Mouse (Mus musculus) retina, postnatal 1 day (tissue): ENCODE measurements at regions not wholly inside any gene's neighbourhood (a gene's known extent, or its start where the extent isn't known, plus 50 kb on each side); places are given as distances from the start of the nearest gene placed in this dataset.

Source experiments
- DNase-seq: peaks from one replicate; pipeline ENCODE4 v3.0.0-alpha.2; 2012

- DNase-seq = no peak
These were observed 408.4 kb upstream of the Gm6657 start for GRCm38 (mm10) chr12:77785647-77786046.

- DNase-seq = no peak
These were observed 407.4 kb upstream of the Gm6657 start for GRCm38 (mm10) chr12:77786678-77787077.

DNA sequence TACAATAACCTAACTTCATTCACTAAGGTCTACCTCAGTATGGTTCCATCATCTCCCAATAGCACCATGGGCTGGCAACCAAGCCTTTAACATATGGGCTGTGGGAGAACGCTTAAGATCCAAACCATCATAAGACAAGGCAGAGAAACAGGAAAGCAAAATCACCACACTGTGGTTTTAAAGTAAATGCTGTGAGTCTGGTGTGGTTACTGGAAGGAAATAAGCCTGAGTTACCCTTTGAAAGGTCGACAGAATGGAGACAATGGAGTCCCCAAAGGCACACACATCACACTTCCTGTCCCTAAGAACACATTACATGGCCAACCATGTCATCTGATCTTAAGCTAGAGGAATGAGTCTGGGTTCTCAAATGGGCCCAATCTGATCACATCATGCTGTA, 405.8 kb upstream of the Gm6657 start:
- no peak for DNase-seq

GRCm38 (mm10) chr12:77789427-77789826, 404.6 kb upstream of the Gm6657 start:
- peak; percentile 75 for DNase-seq

DNA sequence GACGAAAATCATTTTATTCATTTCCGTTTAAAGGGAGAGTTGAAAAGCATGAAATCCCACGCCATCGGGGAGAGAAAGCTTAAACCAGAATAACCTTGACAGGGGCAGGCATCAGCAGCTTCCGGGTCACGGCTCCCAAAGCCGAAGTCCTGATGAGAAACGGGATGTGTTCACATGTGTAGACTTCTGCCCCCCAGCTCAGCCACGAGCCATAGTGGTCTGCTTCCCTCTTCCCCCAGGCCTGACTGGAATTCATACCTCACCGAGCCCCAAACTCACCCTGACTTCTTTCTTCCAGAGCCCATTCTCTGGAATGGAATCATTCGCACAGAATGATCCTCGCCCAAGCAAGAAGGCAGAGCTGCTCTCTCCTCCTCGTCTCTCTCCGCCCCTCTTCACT, 404.2 kb upstream of the Gm6657 start:
- DNase-seq = no peak

DNA sequence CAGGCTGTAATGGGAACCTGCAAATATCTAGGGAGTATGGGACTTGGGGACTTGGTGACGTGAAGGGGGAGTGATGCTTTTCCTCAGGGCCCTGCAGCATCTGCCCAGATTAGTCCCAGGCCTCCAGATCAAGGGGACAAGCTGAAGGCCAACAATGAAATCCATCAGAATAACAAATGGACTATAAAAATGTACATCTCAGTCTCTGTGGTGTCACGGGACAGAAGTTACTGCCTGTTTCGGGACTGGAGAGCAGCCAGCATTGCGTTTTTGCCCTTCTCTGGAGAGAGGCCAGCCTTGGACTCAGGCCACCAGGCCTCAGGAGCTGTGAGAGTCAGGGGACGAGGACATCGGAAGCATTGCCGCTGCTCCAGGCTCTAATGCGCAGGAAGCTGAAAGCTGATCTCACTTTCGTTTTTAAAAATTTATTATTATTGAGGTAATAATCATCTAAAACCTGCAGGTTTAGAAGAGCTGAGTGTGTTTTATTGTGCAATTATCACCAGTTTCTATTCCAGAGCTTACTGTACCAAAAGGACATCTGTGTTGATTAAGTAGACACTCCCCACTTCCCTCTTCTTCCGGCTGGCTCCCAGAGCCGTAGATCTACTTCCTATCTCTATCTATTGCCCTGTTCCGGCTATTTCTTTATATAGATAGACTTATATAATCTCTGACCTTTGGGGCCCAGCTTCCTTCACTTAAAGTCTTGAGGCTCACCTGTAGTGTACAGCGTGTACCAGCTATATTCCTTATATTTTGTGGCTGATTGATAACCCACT, 403.0 kb upstream of the Gm6657 start:
- no peak for DNase-seq

DNA sequence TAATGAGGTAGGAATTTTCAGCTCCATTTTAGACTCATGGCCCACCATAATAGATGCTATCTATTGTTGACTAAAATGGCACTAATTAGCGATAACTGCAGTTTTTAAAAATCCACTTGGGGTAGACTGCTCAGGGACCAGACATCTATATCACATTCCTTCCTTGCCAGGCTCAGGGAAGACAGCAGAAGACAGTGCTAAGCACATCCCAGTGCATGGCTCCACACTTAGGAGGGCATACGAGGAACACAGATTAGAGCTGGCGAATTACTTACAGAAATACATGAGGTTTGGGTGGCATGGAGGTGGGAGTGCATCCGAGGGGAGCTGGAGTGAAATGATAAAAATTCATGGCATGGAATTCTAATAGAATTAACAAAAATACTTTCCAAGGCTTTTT, 395.5 kb upstream of the Gm6657 start:
- no peak for DNase-seq

DNA sequence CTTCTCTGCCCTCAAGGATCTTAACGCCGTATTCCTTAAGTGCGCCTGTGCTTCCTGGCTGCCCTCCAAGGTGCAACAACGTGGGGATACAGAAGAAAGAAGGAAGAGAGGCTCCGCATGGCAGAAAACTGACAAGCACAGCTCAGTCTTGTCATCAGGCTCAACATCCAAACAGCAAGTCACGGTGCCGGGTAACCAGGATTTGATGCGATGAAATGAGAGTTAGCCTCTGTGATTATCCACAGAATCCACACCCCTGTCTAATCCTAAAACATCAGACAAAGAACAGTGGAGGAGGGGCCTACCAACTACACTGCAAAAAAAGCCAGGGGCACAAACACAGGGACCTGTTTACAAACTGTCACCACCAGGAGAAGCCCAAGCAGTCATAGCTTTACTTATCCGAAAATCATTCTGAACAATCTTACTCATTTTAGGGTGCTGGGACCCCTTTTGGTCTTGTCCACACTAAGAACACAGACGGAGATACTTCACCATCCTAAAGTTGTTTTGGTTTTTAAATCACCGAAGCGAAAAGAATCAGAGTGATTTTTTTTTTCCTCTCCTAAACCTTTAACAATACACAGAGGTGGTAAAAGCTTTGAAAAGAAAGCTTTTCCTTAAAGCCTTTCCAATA, 394.8 kb upstream of the Gm6657 start:
- DNase-seq = no peak

GRCm38 (mm10) chr12:77807674-77808073, 386.4 kb upstream of the Gm6657 start:
- DNase-seq = no peak

DNA sequence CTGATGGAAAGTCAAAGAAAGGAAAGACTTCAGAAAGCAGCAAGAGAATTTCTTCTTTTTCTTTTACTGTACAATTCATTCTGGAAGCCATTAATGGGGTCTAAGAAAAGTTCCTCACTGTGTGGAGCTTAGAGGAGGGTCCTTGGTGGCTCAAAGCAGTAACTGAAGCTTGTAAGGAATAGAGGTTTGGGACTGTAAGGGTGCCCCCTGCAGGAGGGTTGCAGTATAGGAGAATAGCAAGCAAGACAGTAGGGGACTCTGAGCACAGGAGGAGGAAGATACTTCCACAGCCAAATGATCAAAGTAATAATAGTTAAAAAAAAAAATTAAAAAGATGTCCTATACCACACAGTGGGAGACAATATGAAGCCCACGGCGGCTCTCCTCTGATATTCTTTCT, 382.8 kb upstream of the Gm6657 start:
- DNase-seq = peak; percentile 59

DNA sequence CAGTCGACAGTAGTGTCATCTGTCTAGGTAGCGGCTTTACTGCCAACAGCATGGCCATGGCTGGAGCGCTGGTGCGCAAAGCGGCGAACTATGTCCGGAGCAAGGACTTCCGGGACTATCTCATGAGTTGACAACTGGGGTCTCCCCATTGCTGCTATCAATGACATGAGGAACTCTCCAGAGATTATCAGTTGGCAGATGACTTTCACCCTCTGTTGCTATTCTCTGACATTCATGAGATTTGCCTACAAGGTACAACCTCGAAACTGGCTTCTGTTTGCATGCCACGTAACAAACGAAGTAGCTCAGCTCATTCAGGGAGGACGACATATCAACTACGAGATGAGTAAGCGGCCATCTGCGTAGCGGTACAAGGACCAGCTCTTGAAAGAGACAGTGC, 374.6 kb upstream of the Gm6657 start:
- DNase-seq = no peak

DNA sequence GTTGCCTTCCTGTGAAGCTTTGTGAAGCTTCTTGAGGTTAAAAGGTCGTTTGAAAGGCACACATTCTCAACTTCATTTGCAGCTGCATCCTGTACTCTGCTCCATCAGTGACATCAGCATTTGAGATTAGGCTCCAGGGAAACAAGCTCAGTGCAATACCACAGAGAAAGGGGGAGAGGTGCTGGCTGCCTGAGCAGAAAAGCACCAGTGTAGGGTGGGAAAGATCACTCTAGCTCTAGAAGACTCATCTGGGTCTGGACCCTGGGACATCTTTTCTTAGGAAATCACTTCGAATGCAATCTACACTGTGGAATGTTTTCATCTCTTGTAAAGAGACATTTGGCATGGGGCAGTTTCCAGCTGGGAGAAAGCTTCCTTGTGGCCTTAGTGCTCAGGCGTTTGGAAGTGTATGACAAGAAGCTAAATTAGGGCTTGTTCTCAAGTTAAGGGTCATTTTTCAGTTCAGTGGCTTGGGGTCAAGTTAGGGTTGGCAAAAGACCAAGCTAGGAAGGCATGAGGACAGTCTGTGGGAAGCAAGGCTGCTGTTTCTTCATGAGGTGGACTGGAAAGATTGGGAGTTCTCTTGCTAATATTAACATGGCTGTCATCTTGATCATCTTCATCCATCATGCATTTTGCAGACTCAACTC, 370.5 kb upstream of the Gm6657 start:
- DNase-seq = no peak

DNA sequence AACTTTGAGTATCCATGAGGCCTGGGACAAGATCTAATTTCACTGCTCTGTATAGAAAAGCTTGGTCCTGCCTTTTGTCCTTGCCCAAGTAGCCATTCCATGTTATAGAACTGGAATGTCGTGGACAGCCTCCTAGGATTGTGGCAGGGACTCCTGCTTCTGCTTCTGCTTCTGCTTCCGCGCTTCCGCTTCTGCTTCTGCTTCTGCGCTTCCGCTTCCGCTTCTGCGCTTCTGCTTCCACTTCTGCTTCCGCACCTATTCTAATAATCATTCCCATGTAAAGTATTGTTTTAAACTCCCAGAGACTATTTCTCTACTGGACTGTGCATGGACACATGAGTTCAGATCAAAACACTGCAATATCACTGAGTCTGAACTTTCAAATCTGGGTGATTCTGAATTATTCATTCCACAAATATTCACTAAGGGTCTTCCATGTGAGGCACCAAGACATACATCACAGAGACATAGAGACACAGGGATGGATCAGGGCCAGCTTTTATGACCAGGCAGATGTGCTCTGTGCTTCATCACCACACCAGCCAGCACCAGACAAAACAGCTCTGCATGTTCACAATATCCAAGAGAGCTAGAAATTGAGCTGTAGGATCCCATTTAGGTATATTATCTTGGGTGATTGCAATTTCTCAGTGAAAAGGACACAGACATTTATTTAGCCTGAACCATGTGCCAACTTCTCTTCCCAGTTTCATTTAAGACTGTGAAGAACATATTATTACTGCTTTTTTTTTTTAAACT, 360.5 kb upstream of the Gm6657 start:
- no peak for DNase-seq

DNA sequence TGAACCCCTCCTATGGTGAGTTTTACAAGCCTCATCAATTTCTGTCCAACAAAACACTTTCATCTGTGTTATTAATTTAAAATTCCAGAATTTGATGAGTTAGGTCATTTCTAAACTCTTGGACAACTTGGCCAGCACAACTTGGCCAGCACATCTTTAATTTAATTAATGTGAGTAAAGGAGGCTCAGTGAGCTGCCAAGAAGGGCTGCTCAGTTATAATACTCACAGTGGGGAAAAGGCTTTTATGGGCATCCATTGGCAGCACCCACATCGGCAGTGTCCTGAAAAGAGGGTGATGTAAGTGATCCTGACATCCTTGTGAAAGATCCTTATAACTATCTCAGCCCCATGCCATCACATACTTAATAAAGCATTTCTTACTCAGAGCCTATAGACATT, 359.2 kb upstream of the Gm6657 start:
- no peak for DNase-seq

DNA sequence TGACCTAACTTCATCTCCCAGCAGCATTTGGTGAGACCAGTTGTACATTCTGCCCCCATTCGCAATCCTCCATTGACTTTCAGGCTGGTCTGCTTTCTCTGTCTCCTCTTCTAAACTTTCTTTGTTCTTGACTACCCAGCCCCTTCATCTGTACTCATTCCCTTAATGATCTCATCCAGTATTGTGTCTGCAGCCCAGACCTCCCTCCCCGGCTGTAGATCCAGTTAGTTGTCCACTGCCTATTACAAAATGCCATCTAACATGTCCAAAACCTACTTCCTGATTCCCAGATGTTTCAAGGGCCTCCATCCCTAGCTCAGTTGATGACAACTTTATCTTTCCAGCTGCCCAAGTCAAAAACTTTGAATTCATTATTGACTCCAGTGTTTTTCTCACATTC, 357.8 kb upstream of the Gm6657 start:
- no peak for DNase-seq

GRCm38 (mm10) chr12:77841844-77842415, 352.1 kb upstream of the Gm6657 start:
- peak; percentile 40 for DNase-seq

DNA sequence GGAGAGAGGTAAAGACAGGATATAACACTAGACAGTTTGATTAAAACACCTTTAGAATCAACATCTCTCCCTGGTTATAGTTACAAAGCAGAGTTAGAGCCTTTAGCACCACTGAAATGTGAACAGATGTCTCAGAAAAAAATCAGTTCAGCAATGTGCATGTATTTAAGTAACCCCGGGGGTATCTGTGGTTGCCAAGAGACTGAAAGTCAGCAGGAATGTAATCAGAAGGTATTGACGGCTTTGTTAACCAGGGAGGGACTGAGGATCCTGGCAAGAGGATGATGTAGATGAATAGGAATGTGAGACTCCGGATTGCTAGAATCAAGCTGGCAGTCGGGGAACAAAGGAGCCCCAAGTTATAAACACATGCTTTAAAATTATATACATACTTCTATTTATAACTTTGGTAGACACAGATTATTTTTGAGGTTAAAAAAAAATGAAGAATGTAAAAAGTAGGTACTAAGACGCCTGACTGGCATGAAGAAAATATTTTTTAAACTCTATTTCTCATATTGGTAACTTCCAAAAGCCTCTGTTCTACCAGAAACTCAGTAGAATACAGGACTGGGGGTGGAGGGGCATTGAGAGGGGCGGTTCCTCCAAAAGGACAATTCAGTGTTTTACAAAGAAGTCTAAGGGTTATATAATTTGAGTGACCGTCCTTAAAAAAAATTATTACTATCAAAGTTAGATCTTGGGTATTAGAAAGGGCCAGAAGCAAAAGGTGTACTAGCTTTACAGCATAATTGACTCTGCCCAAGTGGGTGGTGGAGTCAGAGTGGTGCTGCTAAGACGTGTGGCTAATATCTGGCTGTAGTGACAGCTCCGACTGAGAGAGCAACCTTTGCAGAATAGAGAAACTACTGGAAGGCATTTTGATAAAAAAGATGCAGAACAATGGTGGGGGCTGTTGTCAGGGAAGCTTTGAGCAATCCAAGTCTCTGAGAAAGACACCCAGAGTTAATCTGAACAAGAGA, 341.2 kb upstream of the Gm6657 start:
- DNase-seq = peak; percentile 59

DNA sequence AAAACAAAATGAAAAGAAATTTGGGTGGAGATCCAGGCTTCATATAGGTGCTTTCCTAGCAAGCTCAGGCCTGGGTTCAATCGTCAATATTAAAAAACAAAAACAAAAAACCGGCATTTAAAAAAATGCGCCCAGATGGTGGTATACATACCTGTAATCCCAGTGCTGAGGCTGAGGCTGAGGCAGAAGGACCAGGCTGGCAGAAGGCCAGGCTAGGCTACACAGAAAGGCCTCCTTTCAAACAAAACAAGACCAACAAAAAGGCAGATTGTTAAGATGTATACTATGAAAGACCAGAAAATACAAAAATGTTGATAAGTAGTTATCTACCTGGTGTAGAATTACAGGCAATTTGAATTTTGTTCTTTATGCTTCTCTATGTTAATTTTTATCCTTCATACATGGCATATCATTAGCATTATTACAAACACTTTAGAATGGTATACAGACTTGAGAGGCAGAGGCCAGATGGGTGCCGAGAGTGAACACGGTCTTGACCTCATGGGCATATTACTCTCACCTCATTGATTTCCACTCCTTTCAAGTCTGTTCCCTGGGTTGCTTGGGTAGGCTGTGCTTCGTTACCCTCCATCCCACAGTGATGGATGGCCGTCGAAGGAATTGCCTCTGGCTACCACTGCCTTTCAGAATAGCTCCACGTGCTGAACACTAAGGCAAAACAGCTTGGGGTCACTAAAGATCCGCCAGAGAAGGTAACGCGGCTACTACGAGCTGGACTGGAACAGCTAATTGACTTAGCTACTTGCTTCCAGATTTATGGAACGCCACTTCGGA, 339.6 kb upstream of the Gm6657 start:
- peak; percentile 48 for DNase-seq

- peak; percentile 68 for DNase-seq
These were observed 338.2 kb upstream of the Gm6657 start for GRCm38 (mm10) chr12:77855796-77856195.

DNA sequence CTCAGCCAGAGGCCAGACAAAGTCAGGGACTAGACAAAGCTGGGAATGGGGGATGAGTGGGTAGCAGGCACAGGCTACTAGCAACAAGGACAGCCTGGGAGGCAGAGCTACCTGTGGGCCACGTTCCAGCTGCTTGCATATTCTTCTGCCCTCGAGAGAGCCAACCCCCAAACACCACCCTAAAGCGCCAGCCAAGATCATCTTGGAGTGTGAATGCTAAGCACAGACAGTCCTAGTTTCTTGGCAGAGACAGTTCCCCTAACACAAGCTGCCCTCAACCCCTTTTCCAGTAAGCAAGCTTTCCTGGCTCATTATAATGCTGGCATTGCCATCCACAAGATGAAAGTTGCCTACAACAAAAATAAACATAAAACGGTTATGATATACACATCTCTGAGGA, 336.8 kb upstream of the Gm6657 start:
- no peak for DNase-seq
